Mouse (Mus musculus) embryo, embryonic 10 days (tissue): Measurements from ENCODE around the gene Fzr1.
A peak's percentile ranks its signal among the peaks of the same experiment; 100 is the strongest.

Experiments used
- DNase-seq: peaks from one replicate; pipeline ENCODE4 v3.0.0-alpha.2; 2015; ENCODE audit warnings: low spot score

Gene Fzr1

GRCm38 (mm10) chr10:81377793-81378552, at the start of gene Fzr1:
TSS of gene Fzr1 (minus strand) at chr10:81378516.
- DNase-seq = peak; percentile 37

- no peak for DNase-seq
Measured at GRCm38 (mm10) chr10:81427804-81428506, 49.6 kb upstream of the Fzr1 start.

GRCm38 (mm10) chr10:81427327-81427726, 49.0 kb upstream of the Fzr1 start:
- DNase-seq = no peak

- DNase-seq = no peak
Measured at GRCm38 (mm10) chr10:81426897-81427296, 48.6 kb upstream of the Fzr1 start.

- DNase-seq = no peak
Measured at GRCm38 (mm10) chr10:81426081-81426671, 47.9 kb upstream of the Fzr1 start.

- peak; percentile 3 for DNase-seq
Measured at GRCm38 (mm10) chr10:81425236-81425850, 47.0 kb upstream of the Fzr1 start.

GRCm38 (mm10) chr10:81424246-81425051, 46.1 kb upstream of the Fzr1 start:
- peak; percentile 7 for DNase-seq

- no peak for DNase-seq
Measured at GRCm38 (mm10) chr10:81423476-81424245, 45.3 kb upstream of the Fzr1 start.

- no peak for DNase-seq
Measured at GRCm38 (mm10) chr10:81422661-81423217, 44.4 kb upstream of the Fzr1 start.

- no peak for DNase-seq
Measured at GRCm38 (mm10) chr10:81422191-81422590, 43.9 kb upstream of the Fzr1 start.

- DNase-seq = no peak
Measured at GRCm38 (mm10) chr10:81421797-81422100, 43.4 kb upstream of the Fzr1 start.

- no peak for DNase-seq
Measured at GRCm38 (mm10) chr10:81421041-81421796, 42.9 kb upstream of the Fzr1 start.

GRCm38 (mm10) chr10:81420191-81420767, 42.0 kb upstream of the Fzr1 start:
- peak; percentile 4 for DNase-seq

- no peak for DNase-seq
Measured at GRCm38 (mm10) chr10:81419111-81419928, 41.0 kb upstream of the Fzr1 start.

GRCm38 (mm10) chr10:81418216-81419070, 40.1 kb upstream of the Fzr1 start:
- DNase-seq = no peak

- no peak for DNase-seq
Measured at GRCm38 (mm10) chr10:81417227-81418215, 39.2 kb upstream of the Fzr1 start.
